Mouse (Mus musculus): ENCODE data around the gene R3hdm4. TPM values are rescaled to one million over a fixed set of nuclear protein-coding genes. Genes with fewer than 3 reads are reported as not detected.
"Not testable (repeated sequence)": the region's sequence is repeated elsewhere in the genome, so short reads cannot be mapped to it uniquely, and the experiment has no call there.

The R3hdm4 gene
- polyA plus RNA-seq, 1 experiment from 2014 or later, result 175 TPM

- DNase-seq (ENCODE audit: low spot score), result no peak
- Histone ChIP-seq H3K4me2 (ENCODE audit: low read length) (no peak overlapping the region), H3K9ac (ENCODE audit: low read length) (no peak overlapping the region), H3K4me1 (ENCODE audit: control insufficient read depth, insufficient read depth, low read length) (peaks cover 4% of the 10 kb centered on the region; the same call in 1 of the 2 replicates), H3K27me3 (replicated peaks; ENCODE audit: control insufficient read depth, insufficient read depth, low read length) (no peaks in the 10 kb centered on the region), H3K9me3 (replicated peaks; ENCODE audit: control insufficient read depth, low read length) (no peaks in the 10 kb centered on the region), H3K4me3 (ENCODE audit: low read depth, low read length) (no peak overlapping the region), H3K36me3 (ENCODE audit: control insufficient read depth, insufficient read depth, low read length) (peaks cover 52% of the 10 kb centered on the region), H3K27ac (ENCODE audit: low read depth, low read length) (no peak overlapping the region)
- ATAC-seq, result no peak
- 93% methylated on average over 10 of the region's 10 CpGs for WGBS
Observed at GRCm38 (mm10) chr10:79907415-79907814, 13.6 kb downstream of the R3hdm4 start.

GRCm38 (mm10) chr10:79906712-79907111 lies 14.3 kb downstream of the R3hdm4 start:
- Histone ChIP-seq H3K4me3 (ENCODE audit: low read depth, low read length) (no peak overlapping the region), H3K9me3 (replicated peaks; ENCODE audit: control insufficient read depth, low read length) (no peaks in the 10 kb centered on the region), H3K4me1 (ENCODE audit: control insufficient read depth, insufficient read depth, low read length) (peaks cover 4% of the 10 kb centered on the region; the same call in 1 of the 2 replicates), H3K36me3 (ENCODE audit: control insufficient read depth, insufficient read depth, low read length) (peaks cover 54% of the 10 kb centered on the region), H3K9ac (ENCODE audit: low read length) (no peak overlapping the region), H3K27me3 (replicated peaks; ENCODE audit: control insufficient read depth, insufficient read depth, low read length) (no peaks in the 10 kb centered on the region), H3K4me2 (ENCODE audit: low read length) (no peak overlapping the region), H3K27ac (ENCODE audit: low read depth, low read length) (no peak overlapping the region)
- DNase-seq (ENCODE audit: low spot score), result no peak
- 90% methylated on average over 9 of the region's 9 CpGs for WGBS
- no peak for ATAC-seq

GRCm38 (mm10) chr10:79900951-79901410 lies 20.0 kb downstream of the R3hdm4 start:
- Histone ChIP-seq H3K9me3 (replicated peaks; ENCODE audit: control insufficient read depth, low read length) (no peaks in the 10 kb centered on the region), H3K27me3 (replicated peaks; ENCODE audit: control insufficient read depth, insufficient read depth, low read length) (no peaks in the 10 kb centered on the region), H3K4me1 (ENCODE audit: control insufficient read depth, insufficient read depth, low read length) (no peaks in the 10 kb centered on the region), H3K36me3 (ENCODE audit: control insufficient read depth, insufficient read depth, low read length) (peaks cover 59% of the 10 kb centered on the region), H3K27ac (ENCODE audit: low read depth, low read length) (peak overlapping the region; percentile 15; the same call in 1 of the 2 replicates), H3K9ac (ENCODE audit: low read length) (no peak overlapping the region), H3K4me2 (ENCODE audit: low read length) (no peak overlapping the region), H3K4me3 (ENCODE audit: low read depth, low read length) (no peak overlapping the region)
- ATAC-seq (peak; percentile 74), DNase-seq (ENCODE audit: low spot score) (peak; percentile 69)
- 8% methylated on average over 2 of the region's 2 CpGs for WGBS

- WGBS, result 56% methylated on average over 20 of the region's 20 CpGs
- DNase-seq (ENCODE audit: low spot score) (no peak), ATAC-seq (no peak)
- H3K4me2 ChIP-seq (ENCODE audit: low read length), result no peak overlapping the region
- H3K4me3 ChIP-seq (ENCODE audit: low read depth, low read length), result no peak overlapping the region
- H3K36me3 ChIP-seq (ENCODE audit: control insufficient read depth, insufficient read depth, low read length), result peaks cover 48% of the 10 kb centered on the region
- H3K9ac ChIP-seq (ENCODE audit: low read length), result no peak overlapping the region
- no peaks in the 10 kb centered on the region for H3K4me1 ChIP-seq (ENCODE audit: control insufficient read depth, insufficient read depth, low read length)
- no peak overlapping the region for H3K27ac ChIP-seq (ENCODE audit: low read depth, low read length)
- no peaks in the 10 kb centered on the region for H3K9me3 ChIP-seq (replicated peaks; ENCODE audit: control insufficient read depth, low read length)
- H3K27me3 ChIP-seq (replicated peaks; ENCODE audit: control insufficient read depth, insufficient read depth, low read length), result no peaks in the 10 kb centered on the region
Observed at GRCm38 (mm10) chr10:79897316-79898245, 23.4 kb downstream of the R3hdm4 start.

GRCm38 (mm10) chr10:79896814-79897213 lies 24.2 kb downstream of the R3hdm4 start:
- Histone ChIP-seq H3K9ac (ENCODE audit: low read length) (no peak overlapping the region), H3K36me3 (ENCODE audit: control insufficient read depth, insufficient read depth, low read length) (peaks cover 43% of the 10 kb centered on the region), H3K27ac (ENCODE audit: low read depth, low read length) (no peak overlapping the region), H3K4me1 (ENCODE audit: control insufficient read depth, insufficient read depth, low read length) (no peaks in the 10 kb centered on the region), H3K9me3 (replicated peaks; ENCODE audit: control insufficient read depth, low read length) (no peaks in the 10 kb centered on the region), H3K4me2 (ENCODE audit: low read length) (no peak overlapping the region), H3K27me3 (replicated peaks; ENCODE audit: control insufficient read depth, insufficient read depth, low read length) (no peaks in the 10 kb centered on the region), H3K4me3 (ENCODE audit: low read depth, low read length) (no peak overlapping the region)
- DNase-seq (ENCODE audit: low spot score) (no peak), ATAC-seq (no peak)
- WGBS, result 91% methylated on average over 13 of the region's 13 CpGs

GRCm38 (mm10) chr10:79896306-79896705 lies 24.7 kb downstream of the R3hdm4 start:
- no peaks in the 10 kb centered on the region for H3K9me3 ChIP-seq (replicated peaks; ENCODE audit: control insufficient read depth, low read length)
- H3K4me3 ChIP-seq (ENCODE audit: low read depth, low read length), result no peak overlapping the region
- no peaks in the 10 kb centered on the region for H3K4me1 ChIP-seq (ENCODE audit: control insufficient read depth, insufficient read depth, low read length)
- no peak overlapping the region for H3K4me2 ChIP-seq (ENCODE audit: low read length)
- no peak overlapping the region for H3K27ac ChIP-seq (ENCODE audit: low read depth, low read length)
- H3K27me3 ChIP-seq (replicated peaks; ENCODE audit: control insufficient read depth, insufficient read depth, low read length), result no peaks in the 10 kb centered on the region
- no peak for DNase-seq (ENCODE audit: low spot score)
- no peak for ATAC-seq
- no peak overlapping the region for H3K9ac ChIP-seq (ENCODE audit: low read length)
- peaks cover 43% of the 10 kb centered on the region for H3K36me3 ChIP-seq (ENCODE audit: control insufficient read depth, insufficient read depth, low read length)
- WGBS, result 88% methylated on average over 16 of the region's 16 CpGs

- H3K4me2 ChIP-seq (ENCODE audit: low read length); H3K4me1 ChIP-seq (ENCODE audit: control insufficient read depth, insufficient read depth, low read length); H3K27ac ChIP-seq (ENCODE audit: low read depth, low read length); H3K9me3 ChIP-seq (replicated peaks; ENCODE audit: control insufficient read depth, low read length); H3K27me3 ChIP-seq (replicated peaks; ENCODE audit: control insufficient read depth, insufficient read depth, low read length); H3K9ac ChIP-seq (ENCODE audit: low read length); H3K4me3 ChIP-seq (ENCODE audit: low read depth, low read length): not testable (repeated sequence)
- H3K36me3 ChIP-seq (ENCODE audit: control insufficient read depth, insufficient read depth, low read length), result peaks cover 26% of the 10 kb centered on the region
- ATAC-seq (peak; percentile 83), DNase-seq (ENCODE audit: low spot score) (peak; percentile 81)
- 42% methylated on average over 22 of the region's 22 CpGs for WGBS
Observed at GRCm38 (mm10) chr10:79892451-79893118, 28.4 kb downstream of the R3hdm4 start.

GRCm38 (mm10) chr10:79890670-79891069 lies 30.3 kb downstream of the R3hdm4 start, which contains the start of gene Cfd:
TSS of gene Cfd (plus strand) at chr10:79890853.
- Histone ChIP-seq H3K9me3 (replicated peaks; ENCODE audit: control insufficient read depth, low read length) (no peaks in the 10 kb centered on the region), H3K4me2 (ENCODE audit: low read length) (no peak within 1 kb of the TSS), H3K36me3 (ENCODE audit: control insufficient read depth, insufficient read depth, low read length) (peaks cover 8% of the 10 kb centered on the region), H3K4me1 (ENCODE audit: control insufficient read depth, insufficient read depth, low read length) (no peaks in the 10 kb centered on the region), H3K27ac (ENCODE audit: low read depth, low read length) (no peak within 1 kb of the TSS), H3K27me3 (replicated peaks; ENCODE audit: control insufficient read depth, insufficient read depth, low read length) (no peaks in the 10 kb centered on the region), H3K4me3 (ENCODE audit: low read depth, low read length) (no peak within 1 kb of the TSS), H3K9ac (ENCODE audit: low read length) (no peak within 1 kb of the TSS)
- DNase-seq (ENCODE audit: low spot score) (no peak), ATAC-seq (no peak)
- WGBS, result 37% methylated on average over 5 of the region's 5 CpGs

All from forebrain, embryonic 14.5 days (tissue).